Mouse (Mus musculus) spleen, adult 2 months (tissue): Measurements from ENCODE around the gene Hmg20b. TPM values are rescaled to one million over a fixed set of nuclear protein-coding genes. Genes with fewer than 3 reads are reported as not detected.
A peak's percentile ranks its signal among the peaks of the same experiment; 100 is the strongest.

Experiments
- DNase-seq, 2 experiments: peaks; one replicate each; pipeline versions ENCODE4 v3.0.0 to v3.0.0-alpha.2; 2012 to 2021; ENCODE audit warnings: low spot score in 2 of 2, low read depth in 1 of 2
- H3K27ac ChIP-seq: fragments of 200-500 bp; 2 replicates; pipeline ENCODE4 v1.5.1; 2012; ENCODE audit warnings: low read length, inconsistent platforms; ENCODE audit not compliant: insufficient read depth
- H3K27me3 ChIP-seq: fragments of 200-500 bp; 2 replicates; pipeline ENCODE4 v1.6.1; 2012; ENCODE audit warnings: mild to moderate bottlenecking, moderate library complexity, low read length, inconsistent platforms; ENCODE audit not compliant: control insufficient read depth, insufficient read depth
- H3K36me3 ChIP-seq: fragments of 200-500 bp; 2 replicates; pipeline ENCODE4 v1.6.1; 2012; ENCODE audit warnings: mild to moderate bottlenecking, low read length, inconsistent platforms; ENCODE audit not compliant: control insufficient read depth, insufficient read depth
- H3K4me1 ChIP-seq: fragments of 200-500 bp; 2 replicates; pipeline ENCODE4 v1.6.1; 2011; ENCODE audit warnings: inconsistent platforms; ENCODE audit not compliant: control insufficient read depth, insufficient read depth, insufficient read length
- H3K4me3 ChIP-seq: fragments of 200-500 bp; 2 replicates; pipeline ENCODE4 v1.5.1; 2011; ENCODE audit warnings: mild to moderate bottlenecking, inconsistent platforms; ENCODE audit not compliant: insufficient read depth, insufficient read length; ENCODE audit errors: extremely low read depth
- CTCF ChIP-seq: fragments of 200-500 bp; IDR thresholded peaks from 2 replicates; pipeline ENCODE4 v1.5.1; 2011; ENCODE audit warnings: mild to moderate bottlenecking, inconsistent platforms; ENCODE audit not compliant: insufficient read depth, insufficient read length, insufficient replicate concordance; ENCODE audit errors: extremely low read depth
- POLR2A ChIP-seq: fragments of 200-500 bp; IDR thresholded peaks from 2 replicates; pipeline ENCODE4 v1.6.1; 2011; ENCODE audit warnings: low read depth, low read length, inconsistent platforms
- WGBS: fragments of 180-500 bp; shearing (Covaris S2); methylation state at CpG from one replicate; pipeline ENCODE4 v1.1.7; 2018; 5-methylcytosine and 5-hydroxymethylcytosine counted together
- polyA plus RNA-seq: library from polyadenylated mRNA; depleted of rRNA; stranded (reverse); fragments of >200 nt; gene quantifications from 2 replicates; pipeline ENCODE4 v1.2.3, GENCODE M21; 2012

Gene Hmg20b
- polyA plus RNA-seq, 1 experiment: 74.8 TPM

DNA sequence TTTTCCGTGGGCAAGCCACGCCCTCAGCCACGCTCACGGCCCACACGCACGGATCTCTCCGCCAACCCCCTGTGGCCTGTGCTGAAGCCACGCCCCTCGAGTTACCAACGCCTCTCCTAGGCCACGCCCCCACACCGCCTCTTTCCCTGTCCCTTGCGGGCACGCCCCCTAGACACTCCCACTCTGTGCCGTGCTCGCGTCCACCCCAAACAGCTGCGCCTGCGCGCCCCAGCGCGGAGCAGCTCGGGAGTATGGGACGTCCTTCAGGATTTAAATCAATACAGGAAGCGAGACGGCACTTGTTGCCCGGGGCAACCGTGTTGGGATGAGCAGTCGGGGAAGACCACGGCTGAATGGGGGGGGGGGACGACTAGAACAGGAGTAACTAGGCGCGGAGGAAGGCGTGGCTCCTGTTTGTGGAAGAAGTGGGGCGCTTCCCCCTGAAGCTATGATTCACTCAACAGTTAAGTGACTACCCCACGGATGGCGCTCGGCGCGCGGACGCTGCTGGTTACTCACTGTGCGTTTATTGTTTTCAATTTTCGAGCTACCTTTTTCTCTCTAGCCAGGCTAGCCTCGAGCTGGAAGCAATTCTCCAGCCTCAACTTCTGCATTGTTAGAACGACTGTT is 28.4 kb upstream of the Hmg20b start:
- DNase-seq: peak; percentile 99 to 100
- peak overlapping the region; percentile 85 for H3K4me3 ChIP-seq
- H3K4me1 ChIP-seq: peaks cover 16% of the 10 kb centered on the region; the same call in 1 of the 2 replicates
- peak overlapping the region; percentile 74 for H3K27ac ChIP-seq
- WGBS: under 1% methylated on average over 46 of the region's 46 CpGs
- TF ChIP-seq CTCF (no peak), POLR2A (peak; percentile 35)
- no peaks in the 10 kb centered on the region for H3K27me3 ChIP-seq
- H3K36me3 ChIP-seq: no peaks in the 10 kb centered on the region

DNA sequence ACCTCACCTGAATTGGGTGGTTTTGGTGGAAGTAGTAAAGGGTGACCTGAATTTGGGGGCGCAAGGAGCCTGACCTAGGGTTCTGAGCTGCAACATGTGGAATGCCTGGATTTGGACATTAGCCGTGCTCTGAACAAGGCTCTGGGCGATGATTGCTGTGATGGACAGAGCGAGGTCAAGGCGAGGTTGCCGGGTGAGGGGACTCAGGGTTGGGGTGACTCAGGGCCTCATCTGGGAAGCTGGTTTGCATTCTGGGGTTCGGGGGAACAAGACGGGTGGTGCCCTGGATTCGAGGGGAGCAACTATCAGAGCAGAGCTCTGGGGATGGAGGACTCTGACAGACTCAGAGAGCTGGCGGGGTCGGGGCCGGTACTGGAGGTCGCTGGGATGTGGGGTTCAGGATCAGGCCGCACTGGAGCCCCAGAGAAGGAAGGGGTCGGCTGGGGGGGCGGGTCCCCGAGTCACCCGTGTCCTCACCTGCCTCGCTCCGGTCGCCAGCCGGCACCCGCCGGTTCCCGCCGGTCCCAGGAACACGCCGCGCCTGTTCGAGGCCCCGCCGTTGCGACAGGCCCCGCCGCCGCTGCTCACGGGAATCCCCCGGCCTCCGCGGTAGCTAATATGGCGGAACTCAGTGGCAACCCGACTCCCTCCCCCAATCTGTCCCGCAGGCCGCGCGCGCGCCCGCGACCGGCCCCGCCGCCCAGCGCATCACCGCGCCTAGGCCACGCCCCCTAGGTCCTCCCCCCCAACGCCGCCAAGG is 27.7 kb upstream of the Hmg20b start, which contains the start of gene Fzr1:
Gene Fzr1, minus strand, starts transcription at position 724 of the 760 bp plus-strand sequence.
- peak within 1 kb of the TSS; percentile 85 for H3K4me3 ChIP-seq
- H3K4me1 ChIP-seq: peaks cover 16% of the 10 kb centered on the region; the same call in 1 of the 2 replicates
- no peak for DNase-seq
- 2% methylated on average over 54 of the region's 59 CpGs for WGBS
- no peaks in the 10 kb centered on the region for H3K27me3 ChIP-seq
- TF ChIP-seq CTCF (no peak), POLR2A (peak; percentile 39)
- H3K36me3 ChIP-seq: no peaks in the 10 kb centered on the region
- H3K27ac ChIP-seq: peak within 1 kb of the TSS; percentile 83

DNA sequence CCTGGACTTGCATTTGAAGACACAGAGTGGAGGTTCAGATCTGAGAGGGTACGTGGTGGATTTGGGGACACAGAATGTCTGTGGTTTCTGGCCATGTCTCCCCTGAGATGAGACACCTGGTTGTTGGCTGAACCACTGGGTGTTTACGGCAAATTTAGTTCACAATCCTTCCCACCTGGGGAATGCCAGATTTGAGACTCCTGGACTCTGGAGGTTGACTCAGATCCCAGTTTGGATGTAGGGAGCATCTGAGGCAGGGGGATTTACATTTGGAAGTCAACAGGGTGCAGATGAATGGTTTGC is 27.0 kb upstream of the Hmg20b start:
- 15% methylated on average over 2 of the region's 2 CpGs for WGBS
- Histone ChIP-seq H3K27ac (no peak overlapping the region), H3K4me3 (peak overlapping the region; percentile 85), H3K4me1 (peaks cover 16% of the 10 kb centered on the region; the same call in 1 of the 2 replicates), H3K36me3 (no peaks in the 10 kb centered on the region), H3K27me3 (no peaks in the 10 kb centered on the region)
- no peak for DNase-seq
- TF ChIP-seq CTCF: no peak
- TF ChIP-seq POLR2A: no peak

DNA sequence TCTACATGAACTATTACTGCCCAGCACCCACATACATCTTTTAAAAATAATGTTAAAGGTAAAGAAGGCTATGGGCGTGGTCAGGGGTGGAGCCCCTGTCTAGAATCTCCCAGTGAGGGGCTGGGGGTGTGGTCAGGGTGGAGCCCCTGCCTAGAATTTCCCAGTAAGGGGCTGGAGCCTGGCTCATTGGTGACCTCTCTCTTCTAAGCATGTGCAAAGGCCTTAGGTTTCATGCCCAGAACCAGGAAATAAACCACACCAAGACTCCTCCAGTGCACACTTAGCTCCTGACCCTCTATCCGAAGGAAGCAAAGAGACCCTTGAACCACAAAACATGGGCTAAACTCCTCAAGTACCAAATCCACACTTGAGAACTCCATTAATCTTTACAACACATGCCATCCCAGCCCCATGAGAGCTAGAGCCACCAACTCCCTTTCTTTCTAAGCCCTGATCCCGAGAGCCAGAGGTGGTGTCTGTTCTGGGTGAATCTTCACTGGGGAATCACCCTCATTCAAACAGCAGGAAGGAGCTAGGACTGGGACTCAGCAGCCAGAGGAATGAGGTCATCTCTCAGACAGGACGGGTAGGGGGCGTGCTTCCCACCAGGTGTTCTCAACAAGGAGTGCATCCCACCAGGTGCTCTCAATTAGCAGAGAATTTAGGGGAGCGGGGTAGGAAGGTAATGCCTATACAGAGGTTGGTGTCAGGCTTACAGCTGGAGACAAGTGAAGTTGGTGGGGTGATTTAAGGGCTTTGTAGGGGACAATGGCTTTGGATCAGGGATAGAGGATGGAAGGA is 26.5 kb upstream of the Hmg20b start:
- peaks cover 16% of the 10 kb centered on the region; the same call in 1 of the 2 replicates for H3K4me1 ChIP-seq
- no peaks in the 10 kb centered on the region for H3K27me3 ChIP-seq
- TF ChIP-seq CTCF (no peak), POLR2A (no peak)
- peak overlapping the region; percentile 85; the same call in 1 of the 2 replicates for H3K4me3 ChIP-seq
- DNase-seq: no peak
- peak overlapping the region; percentile 0; the same call in 1 of the 2 replicates for H3K27ac ChIP-seq
- 54% methylated on average over 6 of the region's 6 CpGs for WGBS
- H3K36me3 ChIP-seq: no peaks in the 10 kb centered on the region

DNA sequence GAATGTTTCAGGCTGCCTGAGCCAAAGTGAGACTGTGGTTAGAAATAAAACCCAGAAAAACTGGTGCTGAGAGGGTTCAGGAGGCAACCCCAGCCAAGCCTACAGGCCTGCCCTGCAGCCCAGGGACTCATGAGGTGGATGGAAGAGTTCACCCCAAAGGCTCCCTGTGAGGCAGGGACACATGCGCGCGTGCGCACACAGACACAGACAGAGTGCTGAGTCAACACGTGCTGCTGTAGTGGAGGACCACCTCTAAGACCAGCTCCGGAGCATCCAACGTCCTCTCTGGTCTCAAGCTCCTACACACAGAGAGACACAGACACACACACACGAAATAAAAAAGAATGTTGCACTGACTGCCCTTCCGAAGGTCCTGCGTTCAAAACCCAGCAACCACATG is 25.0 kb upstream of the Hmg20b start:
- no peak for TF ChIP-seq POLR2A
- no peak for TF ChIP-seq CTCF
- Histone ChIP-seq H3K27me3 (no peaks in the 10 kb centered on the region), H3K4me1 (peaks cover 16% of the 10 kb centered on the region; the same call in 1 of the 2 replicates), H3K36me3 (peaks cover 7% of the 10 kb centered on the region), H3K27ac (no peak overlapping the region), H3K4me3 (no peak overlapping the region)
- 97% methylated on average over 10 of the region's 10 CpGs for WGBS
- no peak for DNase-seq

DNA sequence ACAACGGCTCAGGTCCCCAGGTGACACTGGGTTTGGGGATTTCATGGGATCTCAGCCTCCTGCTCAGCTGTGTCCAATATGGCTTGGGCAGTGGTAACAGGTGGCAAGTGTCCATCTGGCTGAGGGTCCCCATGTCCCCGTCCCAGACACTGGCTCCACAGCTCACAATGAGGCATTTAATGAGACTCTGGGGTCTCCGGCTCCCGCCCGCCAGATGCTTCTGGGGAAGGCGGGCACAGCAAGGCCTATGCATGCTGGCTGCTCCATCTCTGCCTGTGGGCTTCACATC is 16.9 kb upstream of the Hmg20b start:
- Histone ChIP-seq H3K27ac (no peak overlapping the region), H3K36me3 (peaks cover 41% of the 10 kb centered on the region), H3K27me3 (no peaks in the 10 kb centered on the region), H3K4me3 (no peak overlapping the region), H3K4me1 (no peaks in the 10 kb centered on the region; the same call in none of the 2 replicates)
- WGBS: 95% methylated on average over 6 of the region's 6 CpGs
- no peak for DNase-seq
- no peak for TF ChIP-seq CTCF
- no peak for TF ChIP-seq POLR2A

DNA sequence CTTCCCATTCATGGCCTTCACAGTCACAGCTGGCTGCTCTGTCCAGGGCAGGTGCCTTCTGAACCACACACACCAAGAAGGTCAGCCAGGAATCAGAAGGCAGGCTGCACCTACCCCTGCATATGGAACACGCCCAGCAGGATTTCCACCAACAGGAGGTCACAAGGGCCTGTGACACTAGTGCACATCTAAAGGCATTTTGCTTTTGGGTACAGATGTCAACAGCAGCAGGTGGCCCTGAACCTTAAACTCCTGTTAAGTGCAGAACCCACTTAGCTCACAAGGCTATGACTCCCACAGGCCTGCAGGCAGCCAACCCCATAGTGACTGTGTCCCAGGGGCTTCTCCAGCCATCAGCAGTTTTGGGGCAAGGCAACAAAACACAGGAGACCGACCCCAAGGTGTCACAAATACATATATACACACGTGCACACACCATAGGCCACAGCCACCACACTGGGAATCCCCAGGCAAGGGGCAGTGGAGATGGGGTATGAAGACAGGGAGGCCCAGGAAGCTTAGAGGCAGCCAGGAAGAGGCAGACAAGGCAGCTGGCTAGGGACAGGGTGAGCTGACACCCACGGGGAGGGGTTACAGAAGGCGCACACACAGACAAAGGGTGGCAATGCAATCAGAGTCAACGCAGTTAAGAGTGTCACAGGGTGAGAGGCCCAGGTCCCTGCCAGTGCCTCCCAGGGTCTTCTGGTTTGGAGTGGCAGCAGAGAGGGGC is 16.4 kb upstream of the Hmg20b start:
- Histone ChIP-seq H3K4me3 (no peak overlapping the region), H3K27ac (no peak overlapping the region; the same call in 1 of the 2 replicates), H3K36me3 (peaks cover 41% of the 10 kb centered on the region), H3K27me3 (no peaks in the 10 kb centered on the region), H3K4me1 (no peaks in the 10 kb centered on the region; the same call in none of the 2 replicates)
- DNase-seq: no peak
- TF ChIP-seq CTCF (no peak), POLR2A (no peak)
- 79% methylated on average over 6 of the region's 6 CpGs for WGBS
